Mouse (Mus musculus) pancreas, adult 10 weeks (tissue): ENCODE data around the gene Lage3. TPM values are rescaled to one million over a fixed set of nuclear protein-coding genes. Genes with fewer than 3 reads are reported as not detected.

Experiments
- polyA plus RNA-seq: library from polyadenylated mRNA; stranded (reverse); fragments of 350-450 nt; fragmentation: Illumina TruSeq; extraction: RNeasy Lipid Tissue Mini Kit (QIAGEN cat#74804); gene quantifications from one replicate; pipeline ENCODE4 v1.2.3, GENCODE M21; 2015; ENCODE audit warnings: low read depth, low replicate concordance; ENCODE audit not compliant: insufficient read depth

The Lage3 gene
- 17.9 TPM for polyA plus RNA-seq

GRCm38 (mm10) chrX:74353467-74353770 is at the start of gene Lage3:
Gene Lage3, minus strand, starts transcription at chrX:74353618.

GRCm38 (mm10) chrX:74392535-74393443 is 39.4 kb upstream of the Lage3 start, which contains the start of the genes Fam3a and Ikbkg:
Gene Fam3a, minus strand, starts transcription at chrX:74393272.
Gene Ikbkg, plus strand, starts transcription at chrX:74393290.

GRCm38 (mm10) chrX:74372888-74373549 is 19.6 kb upstream of the Lage3 start, which contains the start of the genes Ubl4a and Slc10a3:
Gene Ubl4a, minus strand, starts transcription at chrX:74373218.
Gene Slc10a3, minus strand, starts transcription at chrX:74373349.

GRCm38 (mm10) chrX:74328725-74329161 is 24.7 kb downstream of the Lage3 start, which contains the start of gene Plxna3:
Gene Plxna3, plus strand, starts transcription at chrX:74329066.

GRCm38 (mm10) chrX:74312540-74313464 is 40.6 kb downstream of the Lage3 start, which contains the start of gene Fam50a:
Gene Fam50a, plus strand, starts transcription at chrX:74313033.

GRCm38 (mm10) chrX:74304867-74305700 is 48.3 kb downstream of the Lage3 start, which contains the start of gene Gdi1:
Gene Gdi1, plus strand, starts transcription at chrX:74304998.

Other genes starting within 250 kb of the Lage3 start
- not detected for gene Opn1mw, start 226.2 kb downstream of the Lage3 start, polyA plus RNA-seq
- 3.3 TPM for gene Mecp2, start 218.3 kb downstream of the Lage3 start, polyA plus RNA-seq
- not detected for gene Tex28, start 185.8 kb downstream of the Lage3 start, polyA plus RNA-seq
- gene Tktl1, start 176.4 kb downstream of the Lage3 start, polyA plus RNA-seq, result not detected
- 119 TPM for gene Flna, start 103.8 kb downstream of the Lage3 start, polyA plus RNA-seq
- gene Emd, start 98.9 kb downstream of the Lage3 start, polyA plus RNA-seq, result 12.8 TPM
- 938 TPM for gene Rpl10, start 82.8 kb downstream of the Lage3 start, polyA plus RNA-seq
- gene Taz, start 71.7 kb downstream of the Lage3 start, polyA plus RNA-seq, result 37.4 TPM
- gene Dnase1l1, start 71.3 kb downstream of the Lage3 start, polyA plus RNA-seq, result 7.3 TPM
- 46.8 TPM for gene Atp6ap1, start 56.5 kb downstream of the Lage3 start, polyA plus RNA-seq
- 86.4 TPM for gene Gdi1, start 48.6 kb downstream of the Lage3 start, polyA plus RNA-seq
- 17.2 TPM for gene Fam50a, start 40.6 kb downstream of the Lage3 start, polyA plus RNA-seq
- 3.5 TPM for gene Plxna3, start 24.6 kb downstream of the Lage3 start, polyA plus RNA-seq
- 11.5 TPM for gene Ubl4a, start 19.6 kb upstream of the Lage3 start, polyA plus RNA-seq
- gene Slc10a3, start 19.7 kb upstream of the Lage3 start, polyA plus RNA-seq, result 4.0 TPM
- 10.2 TPM for gene Fam3a, start 39.7 kb upstream of the Lage3 start, polyA plus RNA-seq
- gene Ikbkg, start 39.7 kb upstream of the Lage3 start, polyA plus RNA-seq, result 3.8 TPM
- 6.2 TPM for gene G6pdx, start 75.6 kb upstream of the Lage3 start, polyA plus RNA-seq
- not detected for gene Gm6880, start 127.8 kb upstream of the Lage3 start, polyA plus RNA-seq
- gene Olfr1326-ps1, start 221.3 kb upstream of the Lage3 start, polyA plus RNA-seq, result not detected
- not detected for gene Olfr1325, start 239.1 kb upstream of the Lage3 start, polyA plus RNA-seq